Mouse (Mus musculus) forebrain, embryonic 11.5 days (tissue): ENCODE results near the gene Hacd2. TPM values are rescaled to one million over a fixed set of nuclear protein-coding genes. Genes with fewer than 3 reads are reported as not detected.

Experiments used
- ATAC-seq: fragments of 200-750 bp; cut with Nextera tagmentation; replicated peaks from 2 replicates; pipeline ENCODE4 v1.8.0; 2017; ENCODE audit warnings: moderate TSS enrichment; ENCODE audit not compliant: low FRiP score
- DNase-seq: peaks from one replicate; pipeline ENCODE4 v3.0.0-alpha.2; 2017; ENCODE audit warnings: low spot score
- H3K27ac ChIP-seq: fragments of 300-500 bp; sonication (generic); 2 replicates; pipeline ENCODE4 v1.5.1; 2014; ENCODE audit warnings: low read depth, low read length
- H3K27me3 ChIP-seq: fragments of 300-500 bp; sonication (generic); 2 replicates; pipeline ENCODE4 v1.6.1; 2014; ENCODE audit warnings: mild to moderate bottlenecking, low read length, mixed read lengths; ENCODE audit not compliant: control insufficient read depth, insufficient read depth
- H3K36me3 ChIP-seq: fragments of 300-500 bp; sonication (generic); 2 replicates; pipeline ENCODE4 v1.6.1; 2014; ENCODE audit warnings: mild to moderate bottlenecking, low read length, moderate library complexity, mixed read lengths; ENCODE audit not compliant: control insufficient read depth, insufficient read depth
- H3K4me1 ChIP-seq: fragments of 300-500 bp; sonication (generic); replicated peaks from 2 replicates; pipeline ENCODE4 v1.6.1; 2014; ENCODE audit warnings: low read length, mixed read lengths; ENCODE audit not compliant: control insufficient read depth, insufficient read depth
- H3K4me2 ChIP-seq: fragments of 300-500 bp; sonication (generic); 2 replicates; pipeline ENCODE4 v1.6.1; 2014; ENCODE audit warnings: low read depth, mild to moderate bottlenecking, low read length, moderate library complexity, mixed read lengths; ENCODE audit not compliant: severe bottlenecking
- H3K4me3 ChIP-seq: fragments of 300-500 bp; sonication (generic); 2 replicates; pipeline ENCODE4 v1.5.1; 2014; ENCODE audit warnings: low read depth, low read length
- H3K9ac ChIP-seq: fragments of 300-500 bp; sonication (generic); 2 replicates; pipeline ENCODE4 v1.6.1; 2014; ENCODE audit warnings: low read length
- H3K9me3 ChIP-seq: fragments of 300-500 bp; sonication (generic); 2 replicates; pipeline ENCODE4 v1.6.1; 2016; ENCODE audit warnings: low read length, mixed read lengths; ENCODE audit not compliant: control insufficient read depth
- WGBS: fragments of 180-500 bp; shearing (Covaris S2); extraction: QIAGEN DNeasy Blood & Tissue Kit; methylation state at CpG from one replicate; pipeline ENCODE4 v1.1.7; 2014; 5-methylcytosine and 5-hydroxymethylcytosine counted together
- polyA plus RNA-seq: library from polyadenylated mRNA; unstranded; fragments of >200 nt; fragmentation: Nextera tagmentation; extraction: Ambion mirVana; gene quantifications from 2 replicates; pipeline ENCODE4 v1.2.1, GENCODE M21; 2014

The Hacd2 gene
- polyA plus RNA-seq, 1 experiment from 2014 or later, result 33.9 TPM

DNA sequence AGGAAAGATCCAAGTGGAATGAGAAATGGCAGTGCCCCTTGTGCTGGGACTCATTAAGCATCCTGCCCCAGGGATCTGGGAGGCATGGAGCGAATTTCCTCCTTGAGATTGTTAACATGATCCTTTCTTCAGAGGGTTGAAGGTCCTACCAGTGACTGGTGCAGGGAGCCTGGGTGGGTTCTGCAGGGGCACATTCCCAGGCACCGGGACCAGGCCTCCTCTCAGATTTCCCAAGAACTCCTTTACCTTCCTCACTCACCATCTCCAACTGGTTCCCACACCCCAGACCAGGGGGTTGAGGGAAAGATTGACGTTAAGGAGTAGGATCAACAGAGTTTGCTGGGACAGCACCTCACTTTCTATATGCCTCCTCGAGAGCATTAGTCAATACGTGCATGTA is 105.0 kb downstream of the Hacd2 start:
- Histone ChIP-seq H3K27me3 (no peaks in the 10 kb centered on the region), H3K4me2 (no peak overlapping the region), H3K4me1 (no peaks in the 10 kb centered on the region), H3K36me3 (no peaks in the 10 kb centered on the region), H3K27ac (no peak overlapping the region), H3K9me3 (no peaks in the 10 kb centered on the region), H3K9ac (no peak overlapping the region), H3K4me3 (no peak overlapping the region)
- no peak for ATAC-seq
- WGBS, result 86% methylated on average over 5 of the region's 5 CpGs
- no peak for DNase-seq

DNA sequence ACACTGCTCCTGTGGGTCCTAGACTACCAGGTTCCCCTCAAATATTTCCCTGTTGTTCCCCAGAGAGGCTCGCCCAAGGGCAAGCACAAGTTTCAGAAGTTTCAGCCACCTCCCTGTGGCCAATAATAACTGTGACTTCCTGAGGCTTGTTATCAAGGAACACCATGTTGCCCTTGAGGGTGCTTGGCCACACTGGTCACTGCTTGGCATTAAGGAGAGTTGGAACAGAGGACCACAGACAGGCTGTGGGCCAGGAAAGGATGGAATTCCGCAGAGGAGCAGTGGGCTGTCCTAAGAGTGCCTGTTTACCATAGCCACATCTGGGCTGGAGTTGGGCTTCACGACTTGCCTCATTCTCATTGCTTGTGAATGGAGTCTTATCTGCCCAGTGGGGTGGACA is 107.9 kb downstream of the Hacd2 start:
- Histone ChIP-seq H3K4me2 (no peak overlapping the region), H3K4me1 (no peaks in the 10 kb centered on the region), H3K27ac (no peak overlapping the region), H3K9ac (no peak overlapping the region), H3K36me3 (no peaks in the 10 kb centered on the region), H3K9me3 (no peaks in the 10 kb centered on the region), H3K4me3 (no peak overlapping the region), H3K27me3 (no peaks in the 10 kb centered on the region)
- DNase-seq (peak; percentile 29), ATAC-seq (no peak)
- 80% methylated on average over 3 of the region's 3 CpGs for WGBS

DNA sequence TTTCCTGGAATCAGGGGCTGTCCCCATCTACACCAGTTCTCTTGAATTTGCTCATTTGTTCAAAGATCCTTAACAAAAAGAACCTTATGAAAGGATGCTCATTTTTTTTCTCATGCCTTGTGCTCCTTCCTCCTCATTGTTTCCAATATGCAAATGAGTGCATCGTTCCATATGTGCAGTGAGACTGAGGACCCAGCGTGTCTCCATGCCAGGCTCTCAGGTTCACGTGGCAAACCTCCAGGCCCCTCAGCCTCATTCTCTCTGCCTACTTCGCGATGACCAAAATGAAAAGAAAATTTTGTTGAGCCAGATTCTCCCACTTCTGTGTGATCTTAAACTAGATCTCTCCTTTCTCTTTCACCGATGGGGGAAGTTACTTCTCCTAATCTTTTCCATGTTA is 117.2 kb downstream of the Hacd2 start:
- peaks cover 11% of the 10 kb centered on the region for H3K4me1 ChIP-seq
- H3K27ac ChIP-seq, result no peak overlapping the region
- H3K4me2 ChIP-seq, result no peak overlapping the region
- no peaks in the 10 kb centered on the region for H3K27me3 ChIP-seq
- H3K36me3 ChIP-seq, result no peaks in the 10 kb centered on the region
- H3K9ac ChIP-seq, result no peak overlapping the region
- no peaks in the 10 kb centered on the region for H3K9me3 ChIP-seq
- no peak overlapping the region for H3K4me3 ChIP-seq
- no peak for ATAC-seq
- peak; percentile 42 for DNase-seq
- WGBS, result 53% methylated on average over 6 of the region's 6 CpGs

DNA sequence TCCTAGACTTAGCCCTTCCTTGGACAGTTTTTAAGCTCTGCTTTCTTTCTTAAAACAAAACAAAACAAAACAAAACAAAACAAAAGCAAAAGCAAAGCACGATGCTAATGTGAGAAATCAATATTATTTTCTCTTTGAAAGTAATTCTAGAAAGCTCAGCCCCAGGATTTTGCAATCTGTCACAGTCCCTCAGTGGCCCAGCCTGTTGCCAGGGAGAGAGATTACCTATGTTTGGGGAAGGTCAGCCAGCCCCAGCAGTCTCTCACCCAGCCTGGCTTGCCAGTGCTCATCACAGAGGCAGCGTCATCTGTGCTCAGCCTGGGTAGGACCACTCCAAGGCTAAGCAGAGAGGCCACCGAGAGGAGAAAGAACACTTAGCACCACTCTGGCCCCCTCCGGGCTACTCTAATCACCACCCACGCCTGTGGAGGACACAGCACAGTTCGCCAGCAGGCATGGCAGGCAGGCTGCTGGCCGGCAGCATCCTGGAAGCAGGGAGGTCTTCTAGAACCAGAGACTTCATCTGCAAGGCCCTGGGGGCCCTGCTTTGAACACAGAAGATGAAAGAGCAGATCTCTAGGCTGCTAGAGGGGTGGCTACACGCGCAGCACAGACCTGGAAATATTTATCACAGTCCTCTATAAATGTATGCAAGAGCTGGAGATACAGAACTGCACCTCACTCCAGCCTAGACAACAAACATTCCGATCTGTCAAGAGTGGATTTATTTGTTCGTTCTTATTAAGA is 117.8 kb downstream of the Hacd2 start:
- 20% methylated on average over 11 of the region's 11 CpGs for WGBS
- no peak overlapping the region for H3K4me3 ChIP-seq
- DNase-seq (peak; percentile 67), ATAC-seq (peak; percentile 69; the same call in 1 of the 2 replicates)
- H3K27ac ChIP-seq, result peak overlapping the region; percentile 57
- no peaks in the 10 kb centered on the region for H3K27me3 ChIP-seq
- peaks cover 11% of the 10 kb centered on the region for H3K4me1 ChIP-seq
- no peaks in the 10 kb centered on the region for H3K36me3 ChIP-seq
- H3K9me3 ChIP-seq, result no peaks in the 10 kb centered on the region
- peak overlapping the region; percentile 40 for H3K4me2 ChIP-seq
- H3K9ac ChIP-seq, result no peak overlapping the region; the same call in 1 of the 2 replicates

DNA sequence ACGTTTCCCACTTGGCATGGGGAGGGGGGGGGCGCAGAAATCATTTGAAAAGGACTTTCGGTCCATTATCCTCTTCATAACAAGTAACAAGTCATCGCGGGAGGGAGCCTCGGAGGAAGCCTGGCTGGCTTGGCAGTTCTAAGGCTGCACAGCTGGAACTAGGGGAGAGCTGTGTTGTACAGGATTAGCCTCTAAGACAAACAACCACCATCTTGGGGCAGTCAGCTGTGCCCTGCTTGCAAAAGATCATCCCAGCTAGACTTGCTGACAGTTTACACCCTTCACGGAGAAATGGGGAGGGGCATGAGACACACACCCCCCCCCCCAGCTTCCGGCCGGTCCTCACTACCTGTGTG is 118.4 kb downstream of the Hacd2 start:
- DNase-seq (peak; percentile 55), ATAC-seq (peak; percentile 36; the same call in 1 of the 2 replicates)
- no peak overlapping the region; the same call in 1 of the 2 replicates for H3K9ac ChIP-seq
- no peaks in the 10 kb centered on the region for H3K36me3 ChIP-seq
- H3K4me2 ChIP-seq, result peak overlapping the region; percentile 40; the same call in 1 of the 2 replicates
- WGBS, result 28% methylated on average over 9 of the region's 9 CpGs
- H3K9me3 ChIP-seq, result no peaks in the 10 kb centered on the region
- H3K27ac ChIP-seq, result no peak overlapping the region
- H3K27me3 ChIP-seq, result no peaks in the 10 kb centered on the region
- no peak overlapping the region for H3K4me3 ChIP-seq
- H3K4me1 ChIP-seq, result peaks cover 11% of the 10 kb centered on the region

DNA sequence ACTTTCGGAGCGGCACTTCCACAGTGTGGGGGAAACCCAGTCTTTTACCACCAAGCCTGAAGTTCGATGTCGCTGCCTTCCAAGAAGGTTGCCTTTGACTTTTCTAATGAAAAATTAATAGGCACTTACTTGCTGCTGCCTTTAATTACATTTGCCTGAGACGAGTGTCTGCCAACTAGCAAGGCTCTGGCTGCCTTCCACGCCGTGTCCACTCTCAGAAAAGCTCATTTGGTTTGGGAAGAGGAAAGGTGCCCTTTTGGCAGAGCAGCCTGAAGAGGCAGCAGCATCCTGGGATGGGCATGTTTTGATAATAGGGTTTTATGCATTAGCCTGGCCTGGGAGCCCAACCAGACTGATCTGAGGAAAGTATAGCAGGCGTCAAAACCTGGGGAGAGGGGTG is 119.6 kb downstream of the Hacd2 start:
- no peak for ATAC-seq
- no peak overlapping the region for H3K4me3 ChIP-seq
- H3K27ac ChIP-seq, result no peak overlapping the region
- no peak overlapping the region for H3K9ac ChIP-seq
- H3K4me2 ChIP-seq, result no peak overlapping the region
- H3K9me3 ChIP-seq, result no peaks in the 10 kb centered on the region
- 82% methylated on average over 8 of the region's 8 CpGs for WGBS
- H3K27me3 ChIP-seq, result no peaks in the 10 kb centered on the region
- H3K4me1 ChIP-seq, result peaks cover 11% of the 10 kb centered on the region
- DNase-seq, result peak; percentile 30
- H3K36me3 ChIP-seq, result no peaks in the 10 kb centered on the region

DNA sequence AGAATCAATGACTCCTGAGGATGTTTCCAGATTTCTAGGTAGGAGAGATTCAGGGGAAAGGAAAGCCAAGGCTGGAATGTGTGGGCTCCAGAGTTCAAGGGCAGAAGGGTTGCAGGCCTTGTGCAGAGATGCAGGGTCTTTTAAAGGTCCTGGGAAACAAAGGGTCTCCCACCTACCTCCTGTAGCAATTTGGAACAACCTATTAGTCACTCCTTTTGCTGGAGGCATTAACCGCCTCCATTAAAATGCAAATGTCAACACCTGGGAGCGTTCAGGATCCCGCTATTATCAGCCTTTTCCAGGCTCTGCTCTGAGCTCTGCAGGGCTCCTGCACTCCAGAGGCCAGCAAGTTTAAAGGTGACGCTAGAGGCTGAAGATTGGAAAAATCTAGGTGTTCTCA is 123.9 kb downstream of the Hacd2 start:
- H3K36me3 ChIP-seq, result no peaks in the 10 kb centered on the region
- ATAC-seq (no peak), DNase-seq (no peak)
- no peak overlapping the region for H3K9ac ChIP-seq
- H3K27ac ChIP-seq, result no peak overlapping the region
- no peak overlapping the region for H3K4me3 ChIP-seq
- no peak overlapping the region for H3K4me2 ChIP-seq
- H3K9me3 ChIP-seq, result no peaks in the 10 kb centered on the region
- no peaks in the 10 kb centered on the region; the same call in 1 of the 2 replicates for H3K27me3 ChIP-seq
- WGBS, result 9% methylated on average over 4 of the region's 4 CpGs
- no peaks in the 10 kb centered on the region for H3K4me1 ChIP-seq

DNA sequence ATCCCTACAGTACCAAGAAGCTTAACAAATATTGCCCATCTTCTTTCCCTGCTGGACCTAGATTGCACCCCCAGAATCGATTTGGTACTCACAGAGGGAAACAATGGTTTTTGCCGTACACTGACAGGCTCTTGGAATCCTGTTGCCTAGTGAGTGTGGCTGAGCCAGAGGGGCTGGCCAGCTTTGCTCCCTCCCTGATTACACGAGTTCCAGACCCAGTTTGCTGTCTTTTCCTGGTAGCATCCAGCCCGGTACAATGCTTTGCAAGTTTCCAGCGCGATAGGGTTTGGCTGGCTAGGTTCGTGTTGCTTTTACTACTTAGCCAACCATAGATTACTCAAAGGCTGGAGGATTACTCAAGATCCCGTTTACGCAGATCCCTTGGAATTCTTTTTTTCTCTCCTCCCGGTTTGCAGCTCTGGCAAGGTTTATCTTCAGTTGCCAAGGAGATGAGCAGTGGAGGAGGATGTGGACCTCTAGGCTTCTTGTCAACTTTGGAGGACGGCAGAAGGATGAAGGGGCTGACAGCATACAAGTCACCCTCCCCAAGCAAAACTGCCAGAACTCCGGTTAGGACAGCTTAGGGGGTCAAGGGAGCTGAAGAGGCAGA is 131.0 kb downstream of the Hacd2 start:
- no peak overlapping the region for H3K4me3 ChIP-seq
- H3K4me1 ChIP-seq, result peaks cover 15% of the 10 kb centered on the region; the same call in 1 of the 2 replicates
- H3K9ac ChIP-seq, result no peak overlapping the region
- no peak overlapping the region for H3K27ac ChIP-seq
- peaks cover 47% of the 10 kb centered on the region for H3K27me3 ChIP-seq
- no peaks in the 10 kb centered on the region for H3K9me3 ChIP-seq
- WGBS, result 2% methylated on average over 12 of the region's 12 CpGs
- DNase-seq (peak; percentile 55), ATAC-seq (no peak)
- H3K36me3 ChIP-seq, result no peaks in the 10 kb centered on the region
- no peak overlapping the region for H3K4me2 ChIP-seq
